Mouse (Mus musculus): ENCODE measurements around the gene Mtrf1l.

GRCm38 (mm10) chr10:5860849-5861248 is 37.1 kb upstream of the Mtrf1l start:
- TF ChIP-seq CTCF (IDR thresholded peaks at IDR 0.05) = no peak
- no peak for TF ChIP-seq POLR2A (IDR thresholded peaks at IDR 0.05; ENCODE audit: insufficient read depth, low read depth, low read length)
